Mouse (Mus musculus): ENCODE measurements at regions not wholly inside any gene's neighbourhood (a gene's known extent, or its start where the extent isn't known, plus 50 kb on each side); places are given as distances from the start of the nearest gene placed in this dataset.
A peak's percentile ranks its signal among the peaks of the same experiment; 100 is the strongest.

GRCm38 (mm10) chr13:90584766-90585165, 320.4 kb downstream of the Atp6ap1l start:
- H3K9me3 ChIP-seq (ENCODE audit: control insufficient read depth, low read length), result no peaks in the 10 kb centered on the region
- no peak overlapping the region for H3K9ac ChIP-seq (ENCODE audit: low read depth, low read length)
- no peak overlapping the region for H3K4me3 ChIP-seq (ENCODE audit: low read length)
- WGBS, result 73% methylated on average over 2 of the region's 2 CpGs
- no peaks in the 10 kb centered on the region for H3K4me1 ChIP-seq (ENCODE audit: control insufficient read depth, insufficient read depth, low read length)
- H3K27ac ChIP-seq (ENCODE audit: low read length), result no peak overlapping the region
- H3K4me2 ChIP-seq (ENCODE audit: low read depth, low read length), result no peak overlapping the region
- no peak for ATAC-seq
- H3K27me3 ChIP-seq (replicated peaks; ENCODE audit: control insufficient read depth, insufficient read depth, low read length), result no peaks in the 10 kb centered on the region
- no peaks in the 10 kb centered on the region for H3K36me3 ChIP-seq (ENCODE audit: control insufficient read depth, insufficient read depth, low read length)

- H3K27me3 ChIP-seq (replicated peaks; ENCODE audit: control insufficient read depth, insufficient read depth, low read length), result no peaks in the 10 kb centered on the region
- H3K27ac ChIP-seq (ENCODE audit: low read length), result no peak overlapping the region
- H3K36me3 ChIP-seq (ENCODE audit: control insufficient read depth, insufficient read depth, low read length), result no peaks in the 10 kb centered on the region
- ATAC-seq, result no peak
- 79% methylated on average over 2 of the region's 2 CpGs for WGBS
- no peak overlapping the region for H3K4me3 ChIP-seq (ENCODE audit: low read length)
- no peak overlapping the region for H3K4me2 ChIP-seq (ENCODE audit: low read depth, low read length)
- H3K4me1 ChIP-seq (ENCODE audit: control insufficient read depth, insufficient read depth, low read length), result no peaks in the 10 kb centered on the region
- H3K9me3 ChIP-seq (ENCODE audit: control insufficient read depth, low read length), result no peaks in the 10 kb centered on the region
- H3K9ac ChIP-seq (ENCODE audit: low read depth, low read length), result no peak overlapping the region
Observed at GRCm38 (mm10) chr13:90575371-90575770, 329.8 kb downstream of the Atp6ap1l start.

DNA sequence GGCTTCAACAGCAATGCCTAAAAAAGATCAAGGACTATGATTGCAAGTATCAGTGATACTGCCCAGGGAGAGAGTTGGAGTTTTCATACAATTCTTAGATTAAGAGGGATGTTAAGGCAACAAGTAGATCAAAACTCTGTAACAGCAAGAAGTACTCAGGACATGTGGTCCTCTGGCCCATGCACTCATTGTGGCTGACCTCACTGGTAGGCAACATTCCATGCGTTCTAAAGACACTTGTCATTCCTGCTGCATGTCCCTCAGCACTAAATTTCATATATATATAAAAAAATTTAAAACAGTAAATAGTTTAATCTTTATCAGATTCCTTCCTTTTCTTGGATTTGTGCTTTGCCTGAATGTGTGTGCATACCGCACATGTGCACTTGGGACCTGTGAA, 332.6 kb downstream of the Atp6ap1l start:
- no peak overlapping the region for H3K4me3 ChIP-seq (ENCODE audit: low read length)
- no peak overlapping the region for H3K9ac ChIP-seq (ENCODE audit: low read depth, low read length)
- no peaks in the 10 kb centered on the region for H3K36me3 ChIP-seq (ENCODE audit: control insufficient read depth, insufficient read depth, low read length)
- H3K4me1 ChIP-seq (ENCODE audit: control insufficient read depth, insufficient read depth, low read length), result no peaks in the 10 kb centered on the region
- no peaks in the 10 kb centered on the region for H3K9me3 ChIP-seq (ENCODE audit: control insufficient read depth, low read length)
- H3K4me2 ChIP-seq (ENCODE audit: low read depth, low read length), result no peak overlapping the region
- H3K27me3 ChIP-seq (replicated peaks; ENCODE audit: control insufficient read depth, insufficient read depth, low read length), result no peaks in the 10 kb centered on the region
- no peak overlapping the region for H3K27ac ChIP-seq (ENCODE audit: low read length)
- ATAC-seq, result no peak
- WGBS, result 84% methylated on average over 2 of the region's 2 CpGs

DNA sequence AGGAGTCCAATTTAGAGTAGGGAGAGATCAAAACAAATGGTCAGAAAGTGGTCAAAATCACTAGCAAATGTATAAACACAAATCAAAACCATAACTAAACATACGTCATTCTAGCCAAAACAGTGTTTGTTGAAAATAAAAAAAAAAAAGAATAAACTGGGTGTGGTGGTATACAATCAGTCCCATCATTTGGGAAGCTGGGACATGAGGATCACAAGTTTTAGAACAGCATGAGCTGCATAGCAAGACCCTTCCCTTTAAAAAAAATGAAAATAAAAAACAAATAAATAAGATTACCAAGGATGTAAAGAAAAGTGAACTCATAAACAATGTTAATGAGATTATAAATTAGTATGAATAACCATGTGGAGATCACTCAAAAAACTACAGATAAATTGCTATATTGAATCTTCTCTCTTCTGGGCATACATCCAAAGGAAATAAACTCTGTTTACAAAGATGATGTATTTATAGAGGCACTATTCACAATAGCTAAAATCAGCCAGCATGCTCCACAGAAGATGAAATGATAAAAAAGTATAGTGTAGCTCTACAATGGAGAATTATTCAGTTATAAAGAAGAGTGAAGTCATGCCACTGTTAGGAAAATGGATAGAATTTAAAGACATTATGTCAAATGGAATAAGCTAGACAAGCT, 341.8 kb downstream of the Atp6ap1l start:
- Histone ChIP-seq H3K36me3 (ENCODE audit: control insufficient read depth, insufficient read depth, low read length) (no peaks in the 10 kb centered on the region), H3K9me3 (ENCODE audit: control insufficient read depth, low read length) (no peaks in the 10 kb centered on the region), H3K4me3 (ENCODE audit: low read length) (no peak overlapping the region), H3K4me2 (ENCODE audit: low read depth, low read length) (no peak overlapping the region), H3K27me3 (replicated peaks; ENCODE audit: control insufficient read depth, insufficient read depth, low read length) (no peaks in the 10 kb centered on the region), H3K4me1 (ENCODE audit: control insufficient read depth, insufficient read depth, low read length) (no peaks in the 10 kb centered on the region), H3K27ac (ENCODE audit: low read length) (no peak overlapping the region), H3K9ac (ENCODE audit: low read depth, low read length) (no peak overlapping the region)
- peak; percentile 33; the same call in 1 of the 2 replicates for ATAC-seq
- WGBS, result 76% methylated on average over 1 of the region's 1 CpGs

DNA sequence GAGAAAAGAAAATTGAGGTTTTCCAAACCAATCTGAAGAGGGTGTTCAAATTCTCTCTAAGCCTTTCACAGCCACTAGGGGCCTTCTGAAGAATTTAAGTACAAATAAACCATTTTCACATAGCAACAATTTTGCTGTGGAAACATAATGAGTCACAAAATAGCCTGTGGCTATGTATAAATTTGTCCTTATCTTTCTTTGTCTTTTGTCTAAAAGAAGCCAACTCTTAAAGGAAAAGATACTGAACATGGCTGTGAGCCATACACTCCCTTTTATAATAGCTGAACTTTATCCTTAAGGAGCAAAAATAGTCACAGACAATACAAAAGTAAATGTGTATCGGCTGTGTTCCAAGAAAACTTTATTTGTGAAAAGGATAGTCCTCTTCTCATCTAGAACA, 345.1 kb downstream of the Atp6ap1l start:
- ATAC-seq, result no peak
- no peaks in the 10 kb centered on the region for H3K4me1 ChIP-seq (ENCODE audit: control insufficient read depth, insufficient read depth, low read length)
- WGBS, result 74% methylated on average over 1 of the region's 1 CpGs
- no peaks in the 10 kb centered on the region for H3K9me3 ChIP-seq (ENCODE audit: control insufficient read depth, low read length)
- H3K27me3 ChIP-seq (replicated peaks; ENCODE audit: control insufficient read depth, insufficient read depth, low read length), result no peaks in the 10 kb centered on the region
- H3K4me2 ChIP-seq (ENCODE audit: low read depth, low read length), result no peak overlapping the region
- H3K9ac ChIP-seq (ENCODE audit: low read depth, low read length), result no peak overlapping the region
- H3K4me3 ChIP-seq (ENCODE audit: low read length), result no peak overlapping the region
- no peaks in the 10 kb centered on the region for H3K36me3 ChIP-seq (ENCODE audit: control insufficient read depth, insufficient read depth, low read length)
- H3K27ac ChIP-seq (ENCODE audit: low read length), result no peak overlapping the region

DNA sequence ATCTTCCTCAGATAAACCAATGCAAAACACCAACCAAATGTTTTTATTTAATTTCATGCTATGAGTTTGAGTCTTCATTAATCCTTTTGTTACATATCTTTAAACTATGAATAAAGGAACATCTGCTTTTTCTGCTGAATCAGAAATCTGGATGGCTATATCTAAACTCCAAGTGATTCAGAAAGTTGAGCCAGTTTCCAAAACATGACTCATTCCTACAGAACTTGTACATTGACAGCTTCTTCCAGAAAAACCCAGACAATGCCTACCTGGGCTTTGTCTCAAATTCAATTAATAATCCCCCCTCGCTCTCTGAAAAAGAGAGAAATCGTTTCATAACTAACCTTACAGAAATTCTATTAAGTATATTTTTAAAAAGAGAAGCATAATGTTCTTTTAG, 345.7 kb downstream of the Atp6ap1l start:
- no peaks in the 10 kb centered on the region for H3K27me3 ChIP-seq (replicated peaks; ENCODE audit: control insufficient read depth, insufficient read depth, low read length)
- no peak overlapping the region for H3K9ac ChIP-seq (ENCODE audit: low read depth, low read length)
- H3K36me3 ChIP-seq (ENCODE audit: control insufficient read depth, insufficient read depth, low read length), result no peaks in the 10 kb centered on the region
- WGBS, result 89% methylated on average over 2 of the region's 2 CpGs
- no peak overlapping the region for H3K27ac ChIP-seq (ENCODE audit: low read length)
- no peak overlapping the region for H3K4me2 ChIP-seq (ENCODE audit: low read depth, low read length)
- H3K9me3 ChIP-seq (ENCODE audit: control insufficient read depth, low read length), result no peaks in the 10 kb centered on the region
- no peak for ATAC-seq
- no peaks in the 10 kb centered on the region for H3K4me1 ChIP-seq (ENCODE audit: control insufficient read depth, insufficient read depth, low read length)
- H3K4me3 ChIP-seq (ENCODE audit: low read length), result no peak overlapping the region

DNA sequence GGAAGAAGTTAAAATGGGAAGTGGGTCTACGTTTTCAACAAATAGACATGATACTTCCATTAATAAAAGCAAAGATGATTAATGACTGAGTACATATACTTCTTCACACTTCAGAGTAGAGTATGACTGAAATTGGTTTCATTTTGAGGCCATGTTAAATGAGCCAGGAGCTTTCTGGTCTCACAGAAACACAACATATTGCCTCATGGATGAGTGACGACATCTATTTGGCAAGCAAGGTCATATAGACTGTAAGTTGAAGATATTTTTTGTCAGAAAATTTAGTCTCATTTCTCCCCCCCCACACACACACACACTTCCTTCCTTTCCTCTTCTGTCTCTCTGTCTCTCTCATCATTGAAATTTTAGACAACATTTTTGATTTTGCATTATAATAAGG, 354.0 kb downstream of the Atp6ap1l start:
- Histone ChIP-seq H3K4me1 (ENCODE audit: control insufficient read depth, insufficient read depth, low read length) (no peaks in the 10 kb centered on the region), H3K9me3 (ENCODE audit: control insufficient read depth, low read length) (no peaks in the 10 kb centered on the region), H3K4me2 (ENCODE audit: low read depth, low read length) (no peak overlapping the region), H3K27me3 (replicated peaks; ENCODE audit: control insufficient read depth, insufficient read depth, low read length) (no peaks in the 10 kb centered on the region), H3K4me3 (ENCODE audit: low read length) (no peak overlapping the region), H3K27ac (ENCODE audit: low read length) (no peak overlapping the region), H3K9ac (ENCODE audit: low read depth, low read length) (no peak overlapping the region), H3K36me3 (ENCODE audit: control insufficient read depth, insufficient read depth, low read length) (no peaks in the 10 kb centered on the region)
- 86% methylated on average over 2 of the region's 2 CpGs for WGBS
- no peak for ATAC-seq

GRCm38 (mm10) chr13:90546288-90547035, 358.7 kb downstream of the Atp6ap1l start:
- H3K27ac ChIP-seq (ENCODE audit: low read length), result no peak overlapping the region
- H3K9ac ChIP-seq (ENCODE audit: low read depth, low read length), result no peak overlapping the region
- no peaks in the 10 kb centered on the region for H3K27me3 ChIP-seq (replicated peaks; ENCODE audit: control insufficient read depth, insufficient read depth, low read length)
- 89% methylated on average over 1 of the region's 1 CpGs for whole genome bisulfite sequencing
- H3K36me3 ChIP-seq (ENCODE audit: control insufficient read depth, insufficient read depth, low read length), result no peaks in the 10 kb centered on the region
- H3K9me3 ChIP-seq (ENCODE audit: control insufficient read depth, low read length), result no peaks in the 10 kb centered on the region
- ATAC-seq, result no peak
- H3K4me1 ChIP-seq (ENCODE audit: control insufficient read depth, insufficient read depth, low read length), result no peaks in the 10 kb centered on the region
- no peak overlapping the region for H3K4me2 ChIP-seq (ENCODE audit: low read depth, low read length)
- H3K4me3 ChIP-seq (ENCODE audit: low read length), result no peak overlapping the region

GRCm38 (mm10) chr13:90545816-90546215, 359.3 kb downstream of the Atp6ap1l start:
- Histone ChIP-seq H3K4me2 (ENCODE audit: low read depth, low read length) (no peak overlapping the region), H3K4me3 (ENCODE audit: low read length) (no peak overlapping the region), H3K27me3 (replicated peaks; ENCODE audit: control insufficient read depth, insufficient read depth, low read length) (no peaks in the 10 kb centered on the region), H3K27ac (ENCODE audit: low read length) (no peak overlapping the region), H3K36me3 (ENCODE audit: control insufficient read depth, insufficient read depth, low read length) (no peaks in the 10 kb centered on the region), H3K4me1 (ENCODE audit: control insufficient read depth, insufficient read depth, low read length) (no peaks in the 10 kb centered on the region), H3K9me3 (ENCODE audit: control insufficient read depth, low read length) (no peaks in the 10 kb centered on the region), H3K9ac (ENCODE audit: low read depth, low read length) (no peak overlapping the region)
- no peak for ATAC-seq

DNA sequence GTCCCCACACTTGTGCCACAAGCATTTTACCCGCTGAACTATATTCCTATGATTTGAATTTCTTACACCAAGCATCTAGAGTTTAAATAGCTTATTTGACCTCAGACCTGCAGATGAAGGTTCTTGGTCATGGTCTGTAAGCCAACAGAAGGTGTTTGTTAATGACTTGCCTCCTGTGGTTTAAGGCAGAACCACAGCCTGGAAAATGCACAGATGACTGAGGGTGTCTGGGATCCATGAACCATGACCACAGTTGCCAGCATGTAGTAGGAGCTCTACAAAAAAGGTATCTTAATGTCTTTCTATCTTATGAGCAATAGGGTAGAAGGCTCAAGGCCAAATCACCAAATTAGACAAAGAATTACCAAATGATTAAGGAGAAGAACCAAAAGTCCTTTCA, 367.6 kb downstream of the Atp6ap1l start:
- WGBS, result 93% methylated on average over 1 of the region's 1 CpGs
- Histone ChIP-seq H3K27me3 (replicated peaks; ENCODE audit: control insufficient read depth, insufficient read depth, low read length) (no peaks in the 10 kb centered on the region), H3K9ac (ENCODE audit: low read depth, low read length) (no peak overlapping the region), H3K36me3 (ENCODE audit: control insufficient read depth, insufficient read depth, low read length) (no peaks in the 10 kb centered on the region), H3K27ac (ENCODE audit: low read length) (no peak overlapping the region), H3K4me3 (ENCODE audit: low read length) (no peak overlapping the region), H3K4me2 (ENCODE audit: low read depth, low read length) (no peak overlapping the region), H3K9me3 (ENCODE audit: control insufficient read depth, low read length) (no peaks in the 10 kb centered on the region), H3K4me1 (ENCODE audit: control insufficient read depth, insufficient read depth, low read length) (no peaks in the 10 kb centered on the region)
- no peak for ATAC-seq
